Mouse (Mus musculus): ENCODE measurements around the gene Depdc1b. TPM values are rescaled to one million over a fixed set of nuclear protein-coding genes. Genes with fewer than 3 reads are reported as not detected.

The Depdc1b gene
- total and polyA plus RNA-seq, 3 experiments = 21.2 to 25.3 TPM; not detected in 1

Other genes with a start within 250 kb of the Depdc1b start
- gene Ndufaf2, start 157.7 kb upstream of the Depdc1b start, total RNA-seq (2012; rRNA removed) = 43.7 and 50.9 TPM in 2 replicates
- gene Ndufaf2, start 157.7 kb upstream of the Depdc1b start, polyA plus RNA-seq (2012; ENCODE audit: insufficient read depth in 1 of 2, insufficient read length in 2 of 2, low read depth in 1 of 2, low replicate concordance in 2 of 2, missing spikeins in 1 of 2) = 10 to 100 TPM in 1 of 2 experiments, not detected in 1; 76.0 TPM
- 20.3 and 22.2 TPM in 2 replicates for gene Ercc8, start 157.6 kb upstream of the Depdc1b start, total RNA-seq (2012; rRNA removed)
- 10 to 100 TPM in 1 of 2 experiments, not detected in 1; 15.9 TPM for gene Ercc8, start 157.6 kb upstream of the Depdc1b start, polyA plus RNA-seq (2012; ENCODE audit: insufficient read depth in 1 of 2, insufficient read length in 2 of 2, low read depth in 1 of 2, low replicate concordance in 2 of 2, missing spikeins in 1 of 2)
- gene Elovl7, start 101.9 kb upstream of the Depdc1b start, total RNA-seq (2012; rRNA removed) = not detected in 2 replicates
- not detected for gene Elovl7, start 101.9 kb upstream of the Depdc1b start, polyA plus RNA-seq (2012; ENCODE audit: insufficient read depth in 1 of 2, insufficient read length in 2 of 2, low read depth in 1 of 2, low replicate concordance in 2 of 2, missing spikeins in 1 of 2)
- 18.5 and 24.4 TPM in 2 replicates for gene Pde4d, start 133.6 kb downstream of the Depdc1b start, total RNA-seq (2012; rRNA removed)
- gene Pde4d, start 133.6 kb downstream of the Depdc1b start, polyA plus RNA-seq (2012; ENCODE audit: insufficient read depth in 1 of 2, insufficient read length in 2 of 2, low read depth in 1 of 2, low replicate concordance in 2 of 2, missing spikeins in 1 of 2) = 10 to 100 TPM in 1 of 2 experiments, not detected in 1; 18.8 TPM

All from MEL (cell line).